ENCODE assay signal across 21 mouse cellular contexts in the genomic region with DNA sequence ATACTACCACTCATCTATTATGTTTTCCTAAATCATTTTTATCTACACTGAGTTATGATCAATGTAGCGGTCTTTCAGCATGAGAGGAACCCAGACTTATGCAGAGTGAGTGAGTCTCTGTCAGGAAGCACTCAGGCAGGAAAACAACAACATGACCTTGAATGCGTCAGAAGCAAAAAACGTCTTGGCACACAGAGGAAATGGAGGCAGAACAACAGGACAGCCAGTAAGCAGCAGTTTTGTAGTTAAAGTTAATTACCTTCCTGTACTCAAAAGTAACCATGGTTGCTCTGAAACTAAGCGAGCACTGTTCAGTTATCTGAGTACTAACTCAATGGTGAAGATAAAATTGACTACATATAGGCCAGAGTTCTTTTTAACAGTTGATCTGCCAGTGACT.
DNase-seq lines count a peak whose midpoint lies in the region; ATAC-seq lines count a peak whose summit lies in the region.
"Had no signal": no experiment of that assay in that cellular context is flagged by ENCODE, and none has a peak within 500 bp of the region (broad histone marks: within the 10 kb centered on the region; RNA-seq: fewer than 3 reads in every experiment).

No protein-coding gene starts in this region.

- H3K9ac ChIP-seq in lung, embryonic 16.5 days (ENCODE audit: low read length), result no peak overlapping the region
- H3K9ac ChIP-seq: forebrain, embryonic 15.5 days; hindbrain, embryonic 14.5 days; intestine, embryonic 15.5 days; limb, embryonic 13.5 days had no signal

- peak; percentile 5 for DNase-seq in adrenal gland, adult 8-10 months
- DNase-seq in adrenal gland, postnatal 14 days, result no peak
- DNase-seq in lung, postnatal 14 days, result no peak
- DNase-seq in Muller cell, postnatal 12 days (ENCODE audit: inconsistent ontology term), result peak; percentile 76
- DNase-seq in splenic B cell, adult 2 months (ENCODE audit: low read depth, low spot score), result peak; percentile 63
- DNase-seq in left cerebral cortex, postnatal 25 days (ENCODE audit: low spot score in 2 of 2), result no peak
- DNase-seq: cerebellum, adult 11-12 months; cerebellum, postnatal 25 days; embryo, embryonic 11 days; gastrocnemius, postnatal 25 days; heart, adult 2 months; heart, postnatal 36 days; kidney, postnatal 36 days; thymus, postnatal 36 days had no signal

- peaks cover 13% of the 10 kb centered on the region for H3K4me1 ChIP-seq in lung, embryonic 16.5 days (replicated peaks; ENCODE audit: control insufficient read depth, insufficient read depth, low read length)
- H3K4me1 ChIP-seq: forebrain, embryonic 15.5 days; intestine, embryonic 15.5 days; limb, embryonic 13.5 days; midbrain, embryonic 10.5 days had no signal

- no peaks in the 10 kb centered on the region for H3K9me3 ChIP-seq in lung, embryonic 16.5 days (ENCODE audit: control insufficient read depth, low read length)
- H3K9me3 ChIP-seq: forebrain, embryonic 15.5 days; intestine, embryonic 15.5 days; limb, embryonic 13.5 days; midbrain, embryonic 10.5 days had no signal

- ATAC-seq in lung, embryonic 16.5 days (ENCODE audit: low read depth), result peak; percentile 36; the same call in 1 of the 2 replicates
- ATAC-seq: forebrain, embryonic 15.5 days; intestine, embryonic 15.5 days had no signal

- H3K4me3 ChIP-seq in lung, embryonic 16.5 days (ENCODE audit: low read length), result no peak overlapping the region
- H3K4me3 ChIP-seq: forebrain, embryonic 15.5 days; heart, adult 2 months; intestine, embryonic 15.5 days; limb, embryonic 13.5 days; midbrain, embryonic 10.5 days had no signal

- H3K36me3 ChIP-seq in lung, embryonic 16.5 days (ENCODE audit: control insufficient read depth, insufficient read depth, low read length), result no peaks in the 10 kb centered on the region
- no peaks in the 10 kb centered on the region for H3K36me3 ChIP-seq in splenic B cell, adult 2 months (ENCODE audit: control insufficient read depth, insufficient read depth, low read length, poor library complexity, severe bottlenecking)
- H3K36me3 ChIP-seq: forebrain, embryonic 15.5 days; intestine, embryonic 15.5 days; limb, embryonic 13.5 days; midbrain, embryonic 10.5 days had no signal

- no peak overlapping the region for H3K4me2 ChIP-seq in lung, embryonic 16.5 days (ENCODE audit: low read depth, low read length)
- H3K4me2 ChIP-seq: forebrain, embryonic 15.5 days; hindbrain, embryonic 14.5 days; intestine, embryonic 15.5 days; limb, embryonic 13.5 days had no signal

- intact Hi-C loops in left cerebral cortex, postnatal 25 days (cut with DNase I), result no loop called here

- WGBS in lung, embryonic 16.5 days, result 47% methylated on average over 4 of the region's 4 CpGs

- H3K27ac ChIP-seq in lung, embryonic 16.5 days (ENCODE audit: low read length), result peak overlapping the region; percentile 77
- H3K27ac ChIP-seq: forebrain, embryonic 15.5 days; heart, adult 2 months; hindbrain, embryonic 14.5 days; intestine, embryonic 15.5 days; limb, embryonic 13.5 days; macrophage; midbrain, embryonic 10.5 days had no signal

- no peaks in the 10 kb centered on the region for H3K27me3 ChIP-seq in lung, embryonic 16.5 days (ENCODE audit: control insufficient read depth, insufficient read depth, low read depth, low read length)
- H3K27me3 ChIP-seq in splenic B cell, adult 2 months (ENCODE audit: control insufficient read depth, insufficient read depth, low read length, poor library complexity, severe bottlenecking), result no peaks in the 10 kb centered on the region
- H3K27me3 ChIP-seq: forebrain, embryonic 15.5 days; intestine, embryonic 15.5 days; limb, embryonic 13.5 days had no signal

Comparison
In these comparisons a context has a peak if more than half of its experiments do, and no peak if none do; other contexts are left out.
1. DNase-seq: peak in adrenal gland, adult 8-10 months (single experiment), Muller cell, postnatal 12 days (single experiment) and splenic B cell, adult 2 months (single experiment); none in adrenal gland, postnatal 14 days (single experiment), lung, postnatal 14 days (single experiment) and left cerebral cortex, postnatal 25 days (0 of 2).